Mouse (Mus musculus): Measurements from ENCODE around the gene Eda. TPM values are rescaled to one million over a fixed set of nuclear protein-coding genes. Genes with fewer than 3 reads are reported as not detected.

Gene Eda
- polyA plus RNA-seq (2014; fragmentation: Nextera tagmentation; extraction: Ambion mirVana): 3.4 and 3.7 TPM in 2 replicates

GRCm38 (mm10) chrX:99975250-99975984, at the start of gene Eda:
Gene Eda (plus strand): TSS chrX:99975606.
- peak within 1 kb of the TSS in 1 of 2 experiments; percentile 47; a peak in 2 of 4 replicates for H3K27ac ChIP-seq (replicated peaks in 1 of 2; ENCODE audit: control insufficient read depth in 1 of 2, insufficient read depth in 1 of 2, low read depth in 2 of 2, low read length in 2 of 2)
- peak within 1 kb of the TSS; percentile 64 for H3K9ac ChIP-seq (ENCODE audit: low read length)
- no peaks in the 10 kb centered on the region for H3K9me3 ChIP-seq (ENCODE audit: control insufficient read depth, low read length)
- H3K4me1 ChIP-seq (ENCODE audit: control insufficient read depth in 2 of 2, insufficient read depth in 2 of 2, low read length in 2 of 2): no peaks in the 10 kb centered on the region
- H3K4me3 ChIP-seq (ENCODE audit: control insufficient read depth in 1 of 2, insufficient read depth in 1 of 2, low read depth in 1 of 2, low read length in 2 of 2): peak within 1 kb of the TSS; percentile 50 to 60
- H3K36me3 ChIP-seq (ENCODE audit: control insufficient read depth, insufficient read depth, low read length): no peaks in the 10 kb centered on the region
- 20% methylated on average over 25 of the region's 49 CpGs for WGBS
- no peaks in the 10 kb centered on the region for H3K27me3 ChIP-seq (ENCODE audit: control insufficient read depth, insufficient read depth, low read length)
- ATAC-seq (ENCODE audit: insufficient number of reproducible peaks, insufficient read depth, low FRiP score, low read depth): peak; percentile 98
- H3K4me2 ChIP-seq (ENCODE audit: low read length): peak within 1 kb of the TSS; percentile 82

DNA sequence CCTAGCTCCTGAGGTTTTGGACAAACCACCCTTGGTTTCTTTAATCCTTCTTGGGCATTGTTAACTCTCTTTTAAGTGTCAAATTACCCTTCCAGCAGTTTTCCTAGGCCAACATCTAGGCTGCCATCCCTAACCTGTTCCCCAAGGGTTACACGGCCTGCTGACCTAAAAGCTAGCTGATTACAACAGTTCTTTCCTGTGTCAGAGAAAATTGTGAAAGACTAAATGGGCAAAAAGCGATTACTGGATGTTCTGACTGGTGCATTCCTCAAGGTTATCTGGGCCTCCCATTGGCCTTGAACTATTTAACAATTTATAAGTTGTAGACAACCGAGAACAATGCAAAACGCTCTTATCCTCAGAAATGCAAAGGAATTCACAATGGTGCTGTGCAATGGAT, 14.4 kb upstream of the Eda start:
- 60% methylated on average over 4 of the region's 4 CpGs for WGBS
- ATAC-seq (ENCODE audit: insufficient number of reproducible peaks, insufficient read depth, low FRiP score, low read depth): no peak
- Histone ChIP-seq H3K27ac (replicated peaks in 1 of 2; ENCODE audit: control insufficient read depth in 1 of 2, insufficient read depth in 1 of 2, low read depth in 2 of 2, low read length in 2 of 2) (no peak overlapping the region), H3K9ac (ENCODE audit: low read length) (no peak overlapping the region), H3K36me3 (ENCODE audit: control insufficient read depth, insufficient read depth, low read length) (no peaks in the 10 kb centered on the region), H3K9me3 (ENCODE audit: control insufficient read depth, low read length) (no peaks in the 10 kb centered on the region), H3K4me1 (ENCODE audit: control insufficient read depth in 2 of 2, insufficient read depth in 2 of 2, low read length in 2 of 2) (no peaks in the 10 kb centered on the region), H3K4me3 (ENCODE audit: control insufficient read depth in 1 of 2, insufficient read depth in 1 of 2, low read depth in 1 of 2, low read length in 2 of 2) (no peak overlapping the region), H3K27me3 (ENCODE audit: control insufficient read depth, insufficient read depth, low read length) (no peaks in the 10 kb centered on the region), H3K4me2 (ENCODE audit: low read length) (no peak overlapping the region)

DNA sequence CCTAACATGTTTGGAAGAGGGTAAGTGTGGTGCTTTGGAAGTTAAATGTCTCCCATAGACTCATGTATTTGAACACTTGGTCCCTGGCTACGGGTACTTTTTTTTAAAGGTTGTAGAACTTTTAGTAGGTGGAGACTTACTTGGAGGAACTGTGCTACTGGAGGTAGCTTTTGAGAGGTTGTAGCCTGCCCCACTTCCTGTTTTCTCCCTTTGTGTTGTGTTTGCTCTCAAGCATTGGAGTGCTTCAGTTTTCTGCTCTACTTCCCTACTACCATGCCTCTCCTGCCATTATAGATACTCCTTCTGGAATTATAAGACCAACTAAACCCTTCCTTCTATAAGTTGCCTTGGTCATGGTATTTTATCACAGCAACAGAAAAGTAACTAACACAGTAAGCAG, 5.3 kb upstream of the Eda start:
- Histone ChIP-seq H3K4me3 (ENCODE audit: control insufficient read depth in 1 of 2, insufficient read depth in 1 of 2, low read depth in 1 of 2, low read length in 2 of 2) (no peak overlapping the region), H3K36me3 (ENCODE audit: control insufficient read depth, insufficient read depth, low read length) (no peaks in the 10 kb centered on the region), H3K4me1 (ENCODE audit: control insufficient read depth in 2 of 2, insufficient read depth in 2 of 2, low read length in 2 of 2) (no peaks in the 10 kb centered on the region), H3K27ac (replicated peaks in 1 of 2; ENCODE audit: control insufficient read depth in 1 of 2, insufficient read depth in 1 of 2, low read depth in 2 of 2, low read length in 2 of 2) (no peak overlapping the region), H3K27me3 (ENCODE audit: control insufficient read depth, insufficient read depth, low read length) (no peaks in the 10 kb centered on the region), H3K9ac (ENCODE audit: low read length) (no peak overlapping the region), H3K4me2 (ENCODE audit: low read length) (no peak overlapping the region), H3K9me3 (ENCODE audit: control insufficient read depth, low read length) (no peaks in the 10 kb centered on the region)
- WGBS: 67% methylated on average over 1 of the region's 1 CpGs
- ATAC-seq (ENCODE audit: insufficient number of reproducible peaks, insufficient read depth, low FRiP score, low read depth): no peak

DNA sequence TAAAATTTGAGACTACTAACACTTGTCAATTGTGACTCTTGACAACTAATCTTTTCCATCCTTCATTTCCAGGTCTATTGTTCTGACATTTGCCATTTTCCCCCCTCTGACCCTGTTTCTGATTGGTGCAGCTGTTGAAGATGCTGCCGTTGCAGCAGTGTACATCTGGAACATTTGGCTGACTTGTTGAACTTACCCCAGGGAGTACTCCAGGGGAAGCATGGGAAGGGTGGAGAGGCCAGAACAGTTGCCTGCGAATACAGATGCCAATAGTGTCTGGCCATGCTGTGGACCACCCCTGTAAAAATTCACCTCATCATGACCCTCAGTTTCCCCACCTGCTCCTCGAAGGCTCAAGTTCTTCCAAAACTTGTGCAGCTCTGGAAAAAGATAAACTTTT, 1.0 kb upstream of the Eda start:
- H3K4me2 ChIP-seq (ENCODE audit: low read length): no peak overlapping the region
- ATAC-seq (ENCODE audit: insufficient number of reproducible peaks, insufficient read depth, low FRiP score, low read depth): no peak
- WGBS: 49% methylated on average over 3 of the region's 3 CpGs

GRCm38 (mm10) chrX:99974803-99975202, 603 bp upstream of the Eda start:
- Histone ChIP-seq H3K9me3 (ENCODE audit: control insufficient read depth, low read length) (no peaks in the 10 kb centered on the region), H3K27ac (replicated peaks in 1 of 2; ENCODE audit: control insufficient read depth in 1 of 2, insufficient read depth in 1 of 2, low read depth in 2 of 2, low read length in 2 of 2) (no peak overlapping the region; a peak in 1 of 4 replicates), H3K36me3 (ENCODE audit: control insufficient read depth, insufficient read depth, low read length) (no peaks in the 10 kb centered on the region), H3K27me3 (ENCODE audit: control insufficient read depth, insufficient read depth, low read length) (no peaks in the 10 kb centered on the region), H3K4me3 (ENCODE audit: control insufficient read depth in 1 of 2, insufficient read depth in 1 of 2, low read depth in 1 of 2, low read length in 2 of 2) (peak overlapping the region; percentile 13 to 50; a peak in 3 of 4 replicates), H3K4me2 (ENCODE audit: low read length) (peak overlapping the region; percentile 82), H3K9ac (ENCODE audit: low read length) (no peak overlapping the region; the same call in 1 of the 2 replicates), H3K4me1 (ENCODE audit: control insufficient read depth in 2 of 2, insufficient read depth in 2 of 2, low read length in 2 of 2) (no peaks in the 10 kb centered on the region)
- ATAC-seq (ENCODE audit: insufficient number of reproducible peaks, insufficient read depth, low FRiP score, low read depth): no peak
- 20% methylated on average over 5 of the region's 5 CpGs for WGBS

More for the DNA sequence above, 1.0 kb upstream of the Eda start:
- H3K36me3 ChIP-seq (ENCODE audit: control insufficient read depth, insufficient read depth, low read length): no peaks in the 10 kb centered on the region
- H3K4me3 ChIP-seq (ENCODE audit: control insufficient read depth in 1 of 2, insufficient read depth in 1 of 2, low read depth in 1 of 2, low read length in 2 of 2): no peak overlapping the region
- no peaks in the 10 kb centered on the region for H3K9me3 ChIP-seq (ENCODE audit: control insufficient read depth, low read length)
- no peaks in the 10 kb centered on the region for H3K27me3 ChIP-seq (ENCODE audit: control insufficient read depth, insufficient read depth, low read length)
- no peak overlapping the region for H3K9ac ChIP-seq (ENCODE audit: low read length)
- H3K27ac ChIP-seq (replicated peaks in 1 of 2; ENCODE audit: control insufficient read depth in 1 of 2, insufficient read depth in 1 of 2, low read depth in 2 of 2, low read length in 2 of 2): no peak overlapping the region
- H3K4me1 ChIP-seq (ENCODE audit: control insufficient read depth in 2 of 2, insufficient read depth in 2 of 2, low read length in 2 of 2): no peaks in the 10 kb centered on the region

- no peaks in the 10 kb centered on the region for H3K4me1 ChIP-seq (ENCODE audit: control insufficient read depth in 2 of 2, insufficient read depth in 2 of 2, low read length in 2 of 2)
- H3K36me3 ChIP-seq (ENCODE audit: control insufficient read depth, insufficient read depth, low read length): no peaks in the 10 kb centered on the region
- peak overlapping the region; percentile 82 for H3K4me2 ChIP-seq (ENCODE audit: low read length)
- peak overlapping the region; percentile 64 for H3K9ac ChIP-seq (ENCODE audit: low read length)
- H3K27ac ChIP-seq (replicated peaks in 1 of 2; ENCODE audit: control insufficient read depth in 1 of 2, insufficient read depth in 1 of 2, low read depth in 2 of 2, low read length in 2 of 2): peak overlapping the region in 1 of 2 experiments; percentile 47; a peak in 1 of 4 replicates
- peak; percentile 27; the same call in 1 of the 2 replicates for ATAC-seq (ENCODE audit: insufficient number of reproducible peaks, insufficient read depth, low FRiP score, low read depth)
- no peaks in the 10 kb centered on the region for H3K9me3 ChIP-seq (ENCODE audit: control insufficient read depth, low read length)
- H3K4me3 ChIP-seq (ENCODE audit: control insufficient read depth in 1 of 2, insufficient read depth in 1 of 2, low read depth in 1 of 2, low read length in 2 of 2): peak overlapping the region; percentile 50 to 60
- no peaks in the 10 kb centered on the region for H3K27me3 ChIP-seq (ENCODE audit: control insufficient read depth, insufficient read depth, low read length)
- WGBS: 30% methylated on average over 44 of the region's 48 CpGs
Observed at GRCm38 (mm10) chrX:99975985-99976924, 849 bp downstream of the Eda start.

GRCm38 (mm10) chrX:99978354-99978753, 2.9 kb downstream of the Eda start:
- 55% methylated on average over 2 of the region's 2 CpGs for WGBS
- Histone ChIP-seq H3K9ac (ENCODE audit: low read length) (no peak overlapping the region), H3K4me1 (ENCODE audit: control insufficient read depth in 2 of 2, insufficient read depth in 2 of 2, low read length in 2 of 2) (no peaks in the 10 kb centered on the region), H3K27ac (replicated peaks in 1 of 2; ENCODE audit: control insufficient read depth in 1 of 2, insufficient read depth in 1 of 2, low read depth in 2 of 2, low read length in 2 of 2) (no peak overlapping the region), H3K27me3 (ENCODE audit: control insufficient read depth, insufficient read depth, low read length) (no peaks in the 10 kb centered on the region), H3K4me3 (ENCODE audit: control insufficient read depth in 1 of 2, insufficient read depth in 1 of 2, low read depth in 1 of 2, low read length in 2 of 2) (no peak overlapping the region), H3K9me3 (ENCODE audit: control insufficient read depth, low read length) (no peaks in the 10 kb centered on the region), H3K4me2 (ENCODE audit: low read length) (no peak overlapping the region), H3K36me3 (ENCODE audit: control insufficient read depth, insufficient read depth, low read length) (no peaks in the 10 kb centered on the region)
- no peak for ATAC-seq (ENCODE audit: insufficient number of reproducible peaks, insufficient read depth, low FRiP score, low read depth)

Data from heart, embryonic 14.5 days (tissue).